Mouse (Mus musculus): ENCODE results near the gene Rnf31. TPM values are rescaled to one million over a fixed set of nuclear protein-coding genes. Genes with fewer than 3 reads are reported as not detected.

Rnf31 gene
- polyA plus RNA-seq, 1 experiment from 2014 or later = 17.7 TPM

GRCm38 (mm10) chr14:55557587-55557986 lies 33.9 kb upstream of the Rnf31 start:
- H3K4me1 ChIP-seq (ENCODE audit: control insufficient read depth, insufficient read depth, low read length) = peaks cover 6% of the 10 kb centered on the region; the same call in 1 of the 2 replicates
- 88% methylated on average over 3 of the region's 3 CpGs for whole genome bisulfite sequencing

GRCm38 (mm10) chr14:55558740-55559448 lies 32.6 kb upstream of the Rnf31 start:
- Histone ChIP-seq H3K9ac (ENCODE audit: low read depth, low read length) (peak overlapping the region; percentile 74; the same call in 1 of the 2 replicates), H3K36me3 (ENCODE audit: control insufficient read depth, insufficient read depth, low read length) (peaks cover 9% of the 10 kb centered on the region), H3K27me3 (ENCODE audit: control insufficient read depth, insufficient read depth, low read length) (no peaks in the 10 kb centered on the region), H3K4me3 (ENCODE audit: low read length) (peak overlapping the region; percentile 61; the same call in 1 of the 2 replicates), H3K9me3 (ENCODE audit: control insufficient read depth, low read length) (no peaks in the 10 kb centered on the region), H3K4me1 (ENCODE audit: control insufficient read depth, insufficient read depth, low read length) (peaks cover 6% of the 10 kb centered on the region; the same call in 1 of the 2 replicates), H3K4me2 (replicated peaks; ENCODE audit: low read depth, low read length) (peak overlapping the region; percentile 83), H3K27ac (ENCODE audit: low read depth, low read length) (peak overlapping the region; percentile 98; the same call in 1 of the 2 replicates)
- ATAC-seq (ENCODE audit: low FRiP score, low TSS enrichment) = no peak
- WGBS = 57% methylated on average over 6 of the region's 6 CpGs

More at GRCm38 (mm10) chr14:55557587-55557986, 33.9 kb upstream of the Rnf31 start:
- no peak for ATAC-seq (ENCODE audit: low FRiP score, low TSS enrichment)
- H3K9me3 ChIP-seq (ENCODE audit: control insufficient read depth, low read length) = no peaks in the 10 kb centered on the region
- no peak overlapping the region for H3K4me2 ChIP-seq (replicated peaks; ENCODE audit: low read depth, low read length)
- H3K9ac ChIP-seq (ENCODE audit: low read depth, low read length) = no peak overlapping the region; the same call in 1 of the 2 replicates
- H3K27ac ChIP-seq (ENCODE audit: low read depth, low read length) = peak overlapping the region; percentile 66; the same call in 1 of the 2 replicates
- H3K27me3 ChIP-seq (ENCODE audit: control insufficient read depth, insufficient read depth, low read length) = no peaks in the 10 kb centered on the region
- H3K36me3 ChIP-seq (ENCODE audit: control insufficient read depth, insufficient read depth, low read length) = no peaks in the 10 kb centered on the region; the same call in 1 of the 2 replicates
- H3K4me3 ChIP-seq (ENCODE audit: low read length) = no peak overlapping the region

GRCm38 (mm10) chr14:55559799-55560201 lies 31.7 kb upstream of the Rnf31 start, which contains the start of gene Dcaf11:
Gene Dcaf11 (plus strand): TSS chr14:55560006.
- Histone ChIP-seq H3K9ac (ENCODE audit: low read depth, low read length) (peak within 1 kb of the TSS; percentile 74), H3K9me3 (ENCODE audit: control insufficient read depth, low read length) (no peaks in the 10 kb centered on the region), H3K4me3 (ENCODE audit: low read length) (peak within 1 kb of the TSS; percentile 61), H3K27me3 (ENCODE audit: control insufficient read depth, insufficient read depth, low read length) (no peaks in the 10 kb centered on the region), H3K36me3 (ENCODE audit: control insufficient read depth, insufficient read depth, low read length) (peaks cover 17% of the 10 kb centered on the region), H3K4me1 (ENCODE audit: control insufficient read depth, insufficient read depth, low read length) (peaks cover 6% of the 10 kb centered on the region; the same call in 1 of the 2 replicates), H3K27ac (ENCODE audit: low read depth, low read length) (peak within 1 kb of the TSS; percentile 98), H3K4me2 (replicated peaks; ENCODE audit: low read depth, low read length) (peak within 1 kb of the TSS; percentile 83)
- peak; percentile 78 for ATAC-seq (ENCODE audit: low FRiP score, low TSS enrichment)
- WGBS = under 1% methylated on average over 27 of the region's 27 CpGs

- WGBS = under 1% methylated on average over 51 of the region's 51 CpGs
- ATAC-seq (ENCODE audit: low FRiP score, low TSS enrichment) = peak; percentile 96
- no peaks in the 10 kb centered on the region for H3K27me3 ChIP-seq (ENCODE audit: control insufficient read depth, insufficient read depth, low read length)
- no peaks in the 10 kb centered on the region for H3K9me3 ChIP-seq (ENCODE audit: control insufficient read depth, low read length)
- peak within 1 kb of the TSS; percentile 74 for H3K9ac ChIP-seq (ENCODE audit: low read depth, low read length)
- peaks cover 23% of the 10 kb centered on the region for H3K36me3 ChIP-seq (ENCODE audit: control insufficient read depth, insufficient read depth, low read length)
- peak within 1 kb of the TSS; percentile 98 for H3K27ac ChIP-seq (ENCODE audit: low read depth, low read length)
- peaks cover 6% of the 10 kb centered on the region; the same call in 1 of the 2 replicates for H3K4me1 ChIP-seq (ENCODE audit: control insufficient read depth, insufficient read depth, low read length)
- peak within 1 kb of the TSS; percentile 83 for H3K4me2 ChIP-seq (replicated peaks; ENCODE audit: low read depth, low read length)
- H3K4me3 ChIP-seq (ENCODE audit: low read length) = peak within 1 kb of the TSS; percentile 61
Measured at GRCm38 (mm10) chr14:55560202-55561073, 31.1 kb upstream of the Rnf31 start, which contains the start of gene A730061H03Rik. Gene A730061H03Rik (minus strand): TSS chr14:55560406.

GRCm38 (mm10) chr14:55561860-55562259 lies 29.6 kb upstream of the Rnf31 start:
- Histone ChIP-seq H3K27me3 (ENCODE audit: control insufficient read depth, insufficient read depth, low read length) (no peaks in the 10 kb centered on the region), H3K9ac (ENCODE audit: low read depth, low read length) (0 out of 2 replicates have a peak overlapping the region, but pooled peaks have one; percentile 1), H3K4me1 (ENCODE audit: control insufficient read depth, insufficient read depth, low read length) (peaks cover 6% of the 10 kb centered on the region; the same call in 1 of the 2 replicates), H3K27ac (ENCODE audit: low read depth, low read length) (no peak overlapping the region), H3K4me2 (replicated peaks; ENCODE audit: low read depth, low read length) (peak overlapping the region; percentile 83), H3K9me3 (ENCODE audit: control insufficient read depth, low read length) (no peaks in the 10 kb centered on the region), H3K36me3 (ENCODE audit: control insufficient read depth, insufficient read depth, low read length) (peaks cover 37% of the 10 kb centered on the region), H3K4me3 (ENCODE audit: low read length) (peak overlapping the region; percentile 61)
- WGBS = 69% methylated on average over 10 of the region's 10 CpGs
- ATAC-seq (ENCODE audit: low FRiP score, low TSS enrichment) = no peak

GRCm38 (mm10) chr14:55563249-55563648 lies 28.3 kb upstream of the Rnf31 start:
- 91% methylated on average over 11 of the region's 11 CpGs for WGBS
- no peak for ATAC-seq (ENCODE audit: low FRiP score, low TSS enrichment)
- Histone ChIP-seq H3K9ac (ENCODE audit: low read depth, low read length) (no peak overlapping the region), H3K27ac (ENCODE audit: low read depth, low read length) (no peak overlapping the region), H3K9me3 (ENCODE audit: control insufficient read depth, low read length) (no peaks in the 10 kb centered on the region), H3K4me2 (replicated peaks; ENCODE audit: low read depth, low read length) (no peak overlapping the region), H3K4me1 (ENCODE audit: control insufficient read depth, insufficient read depth, low read length) (peaks cover 6% of the 10 kb centered on the region; the same call in 1 of the 2 replicates), H3K36me3 (ENCODE audit: control insufficient read depth, insufficient read depth, low read length) (peaks cover 51% of the 10 kb centered on the region), H3K27me3 (ENCODE audit: control insufficient read depth, insufficient read depth, low read length) (no peaks in the 10 kb centered on the region), H3K4me3 (ENCODE audit: low read length) (no peak overlapping the region)

GRCm38 (mm10) chr14:55565748-55566147 lies 25.8 kb upstream of the Rnf31 start:
- H3K9ac ChIP-seq (ENCODE audit: low read depth, low read length) = no peak overlapping the region
- 0 out of 2 replicates have a peak, but pooled peaks cover 6% of the 10 kb centered on the region for H3K4me1 ChIP-seq (ENCODE audit: control insufficient read depth, insufficient read depth, low read length)
- H3K4me3 ChIP-seq (ENCODE audit: low read length) = no peak overlapping the region
- no peak overlapping the region for H3K27ac ChIP-seq (ENCODE audit: low read depth, low read length)
- H3K9me3 ChIP-seq (ENCODE audit: control insufficient read depth, low read length) = no peaks in the 10 kb centered on the region
- no peaks in the 10 kb centered on the region for H3K27me3 ChIP-seq (ENCODE audit: control insufficient read depth, insufficient read depth, low read length)
- peaks cover 66% of the 10 kb centered on the region for H3K36me3 ChIP-seq (ENCODE audit: control insufficient read depth, insufficient read depth, low read length)
- 83% methylated on average over 3 of the region's 3 CpGs for WGBS
- no peak for ATAC-seq (ENCODE audit: low FRiP score, low TSS enrichment)
- H3K4me2 ChIP-seq (replicated peaks; ENCODE audit: low read depth, low read length) = no peak overlapping the region

GRCm38 (mm10) chr14:55567496-55567895 lies 24.0 kb upstream of the Rnf31 start:
- no peaks in the 10 kb centered on the region for H3K27me3 ChIP-seq (ENCODE audit: control insufficient read depth, insufficient read depth, low read length)
- peaks cover 66% of the 10 kb centered on the region for H3K36me3 ChIP-seq (ENCODE audit: control insufficient read depth, insufficient read depth, low read length)
- H3K4me3 ChIP-seq (ENCODE audit: low read length) = no peak overlapping the region
- no peak overlapping the region for H3K27ac ChIP-seq (ENCODE audit: low read depth, low read length)
- H3K4me1 ChIP-seq (ENCODE audit: control insufficient read depth, insufficient read depth, low read length) = no peaks in the 10 kb centered on the region
- no peak for ATAC-seq (ENCODE audit: low FRiP score, low TSS enrichment)
- H3K9ac ChIP-seq (ENCODE audit: low read depth, low read length) = no peak overlapping the region
- 77% methylated on average over 3 of the region's 3 CpGs for WGBS
- H3K4me2 ChIP-seq (replicated peaks; ENCODE audit: low read depth, low read length) = no peak overlapping the region
- no peaks in the 10 kb centered on the region for H3K9me3 ChIP-seq (ENCODE audit: control insufficient read depth, low read length)

Data from kidney, embryonic 14.5 days (tissue).